ENCODE assay signal across 17 mouse cellular contexts in the genomic region with DNA sequence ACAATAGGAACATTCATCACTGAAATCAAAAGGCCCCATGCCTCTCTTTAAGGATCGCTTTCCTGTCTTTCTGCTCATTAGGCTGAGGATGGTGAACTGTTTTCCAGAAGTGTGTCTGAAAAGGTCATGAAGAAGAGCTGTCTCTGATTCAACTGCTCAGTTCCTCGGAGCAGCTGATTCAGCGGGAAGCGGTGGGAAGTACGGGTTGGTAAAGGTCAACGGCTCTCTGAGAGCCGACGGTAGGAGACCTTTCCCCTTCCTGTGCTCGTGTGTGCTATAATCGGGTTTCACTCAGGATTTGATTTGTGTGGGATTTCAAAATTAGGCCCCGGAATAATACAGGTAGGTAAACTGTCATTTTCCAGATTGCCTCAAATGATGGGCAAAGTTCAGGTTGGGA.
DNase-seq lines count a peak whose midpoint lies in the region; TF ChIP-seq lines count a peak whose summit lies in the region.
"Had no signal": no experiment of that assay in that cellular context is flagged by ENCODE, and none has a peak within 500 bp of the region (broad histone marks: within the 10 kb centered on the region; RNA-seq: fewer than 3 reads in every experiment).

No protein-coding gene starts in this region.

- TF ChIP-seq CTCF in gastrocnemius, adult 2 months (IDR thresholded peaks at IDR 0.05): no peak

- DNase-seq in gastrocnemius, adult 2 months: no peak
- DNase-seq in gastrocnemius, postnatal 10 days: no peak
- peak; percentile 18 for DNase-seq in retina, postnatal 1 day
- no peak for DNase-seq in retina, embryonic 14.5 days (ENCODE audit: low spot score)
- DNase-seq in kidney, adult 9 months: peak; percentile 29
- DNase-seq in yolk sac, embryonic 10.5 days (ENCODE audit: low spot score): peak; percentile 23
- no peak for DNase-seq in ovary, postnatal 14 days (ENCODE audit: low spot score)
- DNase-seq in urinary bladder, postnatal 4 days (ENCODE audit: low spot score in 2 of 2): no peak
- DNase-seq: cerebellum, adult 8-10 months; lung, postnatal 10 days had no signal

- intact Hi-C loops in gastrocnemius, adult 2 months (cut with DNase I): no loop called here

- H3K27ac ChIP-seq in gastrocnemius, adult 2 months: peak overlapping the region; percentile 7; the same call in 1 of the 2 replicates
- H3K27ac ChIP-seq: embryonic facial prominence, embryonic 15.5 days; forebrain, embryonic 10.5 days; heart, embryonic 15.5 days; hindbrain, embryonic 10.5 days; liver, embryonic 12.5 days; stomach, embryonic 15.5 days had no signal

- 0 out of 2 replicates have a peak overlapping the region, but pooled peaks have one; percentile 11 for H3K4me3 ChIP-seq in gastrocnemius, adult 2 months
- H3K4me3 ChIP-seq: embryonic facial prominence, embryonic 15.5 days; forebrain, embryonic 10.5 days; heart, embryonic 15.5 days; hindbrain, embryonic 10.5 days; liver, embryonic 12.5 days; megakaryocyte, embryonic 14.5 days; stomach, embryonic 15.5 days had no signal

Comparison
In these comparisons a context has a peak if more than half of its experiments do, and no peak if none do; other contexts are left out.
1. DNase-seq: peak in retina, postnatal 1 day (single experiment), kidney, adult 9 months (single experiment) and yolk sac, embryonic 10.5 days (single experiment); none in gastrocnemius, adult 2 months (single experiment), gastrocnemius, postnatal 10 days (single experiment), retina, embryonic 14.5 days (single experiment), ovary, postnatal 14 days (single experiment) and urinary bladder, postnatal 4 days (0 of 2).